Mouse (Mus musculus) layer of hippocampus, adult 9-10 months (tissue): ENCODE measurements at regions not wholly inside any gene's neighbourhood (a gene's known extent, or its start where the extent isn't known, plus 50 kb on each side); places are given as distances from the start of the nearest gene placed in this dataset.
A peak's percentile ranks its signal among the peaks of the same experiment; 100 is the strongest.

Source experiments
- DNase-seq: peaks from one replicate; pipeline ENCODE4 v3.0.0; 2022; ENCODE audit warnings: low spot score

DNA sequence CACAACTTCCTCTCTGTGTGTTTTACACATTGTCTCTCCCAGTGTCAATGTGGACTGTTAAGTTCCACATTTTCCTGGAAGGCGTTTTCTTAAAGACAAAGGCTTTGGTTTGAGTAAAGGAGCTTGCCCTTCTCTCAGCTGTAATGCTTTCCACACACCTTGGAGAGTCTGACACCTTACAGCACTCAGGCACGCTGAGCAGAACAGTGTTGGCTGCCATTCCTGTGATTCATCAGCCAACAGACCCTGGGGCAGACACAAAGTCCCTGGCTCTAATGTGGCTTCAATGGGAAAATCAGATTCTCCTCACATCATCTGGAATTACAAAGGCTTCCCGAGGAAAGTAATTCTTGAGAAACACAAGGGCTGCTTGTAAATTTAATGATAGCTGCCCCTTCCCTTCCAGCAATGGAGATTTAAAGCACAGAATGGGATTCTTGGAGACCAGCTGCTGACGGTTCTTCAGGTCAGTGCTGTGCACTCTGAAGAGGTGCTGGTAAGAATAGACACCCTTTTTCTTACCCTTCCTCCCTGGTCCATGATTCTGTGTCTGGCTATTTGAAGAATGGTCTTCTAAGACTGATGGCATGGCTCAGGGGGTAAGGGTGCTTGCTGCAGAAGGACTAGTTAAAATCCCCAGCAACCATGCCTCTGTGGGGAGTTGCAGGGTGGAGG, 468.4 kb upstream of the Nr2f2 start:
- DNase-seq = no peak

DNA sequence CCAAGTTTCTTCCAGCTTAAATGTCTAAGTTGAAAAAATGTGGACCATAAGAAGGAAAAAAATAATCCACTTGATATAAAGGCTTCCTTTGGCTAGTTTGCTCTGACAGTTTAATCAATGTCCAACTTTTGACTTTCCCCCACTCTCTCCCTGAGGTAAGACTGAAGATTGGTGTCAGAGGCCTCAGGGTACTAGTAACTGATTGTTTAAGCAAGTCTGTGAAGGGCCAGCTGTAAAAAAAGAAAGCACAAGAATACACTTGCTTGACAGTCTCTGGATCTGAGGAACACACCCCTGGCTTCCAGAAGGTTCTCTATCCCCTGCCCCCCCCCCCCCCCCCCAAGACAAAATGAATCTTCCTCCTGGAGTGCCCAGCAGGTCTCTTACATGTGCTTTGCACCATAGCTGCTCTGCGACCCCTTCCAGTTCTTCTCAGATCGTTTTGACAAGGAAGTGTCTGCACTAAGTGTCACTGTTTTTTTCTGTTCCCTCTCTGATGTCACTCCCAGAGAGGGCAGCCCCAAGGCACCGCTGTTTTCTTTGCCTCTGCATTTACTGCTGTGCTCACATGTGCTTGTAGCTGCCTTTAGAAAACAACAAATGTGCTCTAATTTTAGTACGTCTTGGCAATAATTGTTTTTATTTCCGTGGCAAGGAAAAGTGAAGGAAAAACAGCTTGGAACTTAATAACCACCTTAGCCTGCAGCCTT, 462.1 kb upstream of the Nr2f2 start:
- DNase-seq = no peak

DNA sequence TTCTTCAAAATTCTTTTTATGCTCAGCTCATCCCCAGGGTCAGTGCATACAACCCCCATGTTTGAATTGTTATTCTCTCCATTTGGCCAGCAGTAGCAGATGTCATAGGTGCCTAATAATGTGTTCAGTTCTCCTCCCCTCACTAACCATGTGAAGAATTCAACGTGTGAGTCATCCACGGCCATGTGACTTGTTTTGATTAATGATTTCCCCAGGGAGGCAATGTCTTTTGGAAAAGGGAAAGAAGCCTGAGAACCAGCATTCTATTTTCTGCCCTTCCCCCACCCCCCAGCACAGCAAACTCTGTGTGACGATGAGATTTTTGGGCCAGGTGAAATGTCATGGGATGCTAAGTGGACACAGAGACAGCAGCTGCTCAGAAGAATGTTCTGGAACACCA, 459.5 kb upstream of the Nr2f2 start:
- no peak for DNase-seq

DNA sequence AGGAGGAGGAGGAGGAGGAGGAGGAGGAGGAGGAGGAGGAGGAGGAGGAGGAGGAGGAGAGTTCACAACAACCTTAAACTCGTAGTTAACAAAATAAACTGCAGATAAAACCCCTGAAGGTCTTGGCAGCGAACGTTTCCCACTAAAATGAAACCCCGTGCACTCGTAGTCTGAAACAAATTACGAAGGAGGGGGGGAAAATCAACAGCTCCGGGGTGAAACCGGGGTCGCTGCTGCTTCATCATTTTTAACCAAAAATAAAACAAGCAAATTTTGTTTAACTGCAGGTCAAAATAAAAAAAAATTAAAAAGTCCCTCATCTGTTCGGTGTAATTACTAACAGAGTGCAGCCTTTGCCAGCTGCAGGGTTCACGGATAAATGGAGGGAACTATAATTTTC, 456.5 kb upstream of the Nr2f2 start:
- no peak for DNase-seq

DNA sequence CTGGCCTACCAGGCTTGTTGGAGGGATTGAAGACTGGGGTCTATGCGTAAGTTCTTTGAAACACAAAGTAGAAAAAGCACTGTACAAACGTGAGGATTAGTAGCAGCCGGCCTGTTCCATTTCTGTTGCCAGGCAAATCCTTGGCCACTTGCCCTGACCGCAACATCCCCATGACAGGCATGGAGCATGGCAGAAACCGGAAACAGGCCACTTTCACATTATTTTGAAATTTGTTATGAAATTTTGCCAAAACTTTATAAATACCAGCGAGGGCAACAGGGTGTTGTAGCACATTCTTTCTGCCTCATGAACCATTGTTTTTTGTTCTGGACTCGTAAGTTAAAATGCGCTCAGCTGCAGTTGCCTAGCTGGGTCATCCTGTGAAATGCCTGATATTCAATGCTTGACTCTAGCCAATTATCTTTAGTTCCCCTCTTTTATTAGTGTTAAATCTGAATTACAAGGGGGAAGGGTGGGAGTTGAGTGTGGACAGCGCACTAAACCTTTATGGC, 455.8 kb upstream of the Nr2f2 start:
- DNase-seq = peak; percentile 2

DNA sequence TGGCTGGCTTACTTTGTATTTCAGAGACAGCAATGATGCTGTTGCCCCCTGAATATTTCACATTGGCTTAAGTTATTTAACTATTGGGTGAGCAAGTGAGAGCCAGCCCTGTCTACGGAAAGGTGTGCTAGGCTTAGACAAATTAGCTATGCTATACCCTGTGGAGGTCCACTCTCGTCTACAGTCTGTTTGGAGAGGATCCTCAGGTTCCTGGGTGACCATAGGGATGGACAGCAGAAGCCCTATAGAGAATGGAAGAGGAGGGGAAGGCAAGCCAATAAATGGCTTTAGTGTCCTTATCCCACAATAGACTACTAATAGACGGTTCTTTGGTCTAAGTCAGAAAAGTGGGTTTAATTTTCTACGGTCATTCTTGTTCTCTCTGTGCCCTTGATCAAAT, 455.3 kb upstream of the Nr2f2 start:
- no peak for DNase-seq

DNA sequence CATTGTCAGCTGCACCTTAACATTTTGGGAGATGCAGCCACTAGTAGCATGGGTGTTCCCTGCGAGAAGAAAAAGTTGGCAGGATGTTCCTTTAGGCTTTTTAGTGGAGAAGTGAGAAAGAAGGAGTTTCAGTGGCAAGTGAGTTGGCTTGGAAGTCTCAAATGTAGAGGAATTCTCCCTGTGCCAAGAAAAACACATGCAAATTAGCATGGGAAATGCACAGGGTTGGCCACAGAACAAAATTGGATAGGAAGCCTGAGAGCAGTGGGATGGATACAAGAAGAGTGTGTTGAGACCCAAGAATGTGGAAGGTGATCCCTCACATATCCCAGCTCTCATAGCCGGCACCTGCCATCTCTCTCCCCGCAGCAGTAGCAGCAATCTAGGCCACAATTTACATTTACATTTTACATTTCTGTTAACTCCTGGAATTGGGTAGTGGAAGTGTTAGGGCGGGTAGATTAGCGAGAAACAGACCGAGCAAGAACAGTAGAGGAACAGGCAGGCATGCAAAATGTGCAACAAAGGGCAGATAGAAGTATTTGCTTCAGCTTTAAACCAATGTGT, 450.9 kb upstream of the Nr2f2 start:
- DNase-seq = no peak

DNA sequence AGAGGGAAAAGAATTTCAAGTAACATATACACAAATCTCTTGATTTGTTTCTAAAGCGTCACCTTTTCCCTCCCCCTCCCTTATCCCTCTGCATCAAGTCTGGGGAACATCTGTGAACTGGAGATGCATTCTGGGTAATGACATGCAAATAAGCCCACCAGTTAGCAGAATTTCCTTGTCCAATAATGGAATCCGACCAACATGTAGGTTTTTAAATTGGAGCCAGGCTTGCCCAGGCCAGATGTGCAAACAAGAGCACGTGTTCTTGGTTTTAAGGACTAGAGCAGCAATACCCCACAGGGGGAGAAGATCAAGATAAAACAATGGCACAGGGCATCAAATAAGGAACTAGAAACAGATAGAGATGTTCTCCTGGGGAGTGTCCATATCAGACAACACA, 447.9 kb upstream of the Nr2f2 start:
- no peak for DNase-seq

DNA sequence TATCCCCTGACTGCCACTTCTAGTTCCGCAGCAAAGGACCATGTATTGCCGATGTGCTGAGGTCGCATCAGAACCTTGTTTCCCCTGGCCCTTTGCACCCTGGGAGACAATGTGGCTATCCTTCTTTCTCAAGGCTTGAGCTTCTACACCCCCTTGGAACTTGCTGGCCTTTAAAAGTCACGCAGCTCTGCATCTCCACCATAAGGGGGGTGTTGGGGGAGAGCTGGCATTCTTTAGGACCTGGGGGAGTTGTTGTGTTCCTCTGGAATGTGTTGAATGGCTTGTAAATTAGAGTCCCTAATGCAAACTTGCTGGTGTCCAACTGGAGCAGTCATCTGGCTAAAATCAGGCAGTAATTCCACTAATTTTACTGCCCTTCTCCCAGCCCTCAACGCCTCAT, 446.6 kb upstream of the Nr2f2 start:
- DNase-seq = no peak

DNA sequence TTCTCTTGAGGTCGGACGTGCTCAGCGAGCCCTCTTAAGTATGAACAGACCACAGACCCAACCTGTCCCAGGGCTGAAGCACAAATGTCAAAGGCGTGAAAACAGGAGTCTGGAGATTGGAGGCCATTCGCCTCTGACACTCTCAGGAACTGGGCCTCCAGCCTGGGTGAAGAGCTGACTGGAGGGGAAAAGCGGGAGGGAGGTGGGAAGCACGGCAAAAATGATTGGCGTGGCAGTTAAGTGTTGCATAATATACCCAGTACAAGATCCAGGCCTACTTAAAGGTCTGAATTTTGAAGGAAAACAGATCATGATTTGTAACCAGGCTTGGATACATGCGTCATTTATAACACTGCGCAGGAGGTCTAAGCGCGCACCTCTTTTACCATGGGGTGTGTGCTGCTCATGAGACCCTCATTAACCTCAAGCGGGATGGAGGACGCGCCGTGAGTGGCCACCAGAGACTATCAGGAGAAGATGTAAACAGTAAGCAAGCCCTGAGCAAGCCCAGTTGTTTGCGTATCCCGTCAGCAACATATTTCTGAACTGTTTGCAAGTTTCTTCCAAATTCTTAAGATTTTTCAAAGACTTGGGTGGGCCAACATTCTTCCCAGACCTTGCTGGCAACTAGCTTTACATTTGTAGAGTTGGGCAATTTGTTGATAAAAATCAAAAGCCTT, 444.0 kb upstream of the Nr2f2 start:
- DNase-seq = no peak

DNA sequence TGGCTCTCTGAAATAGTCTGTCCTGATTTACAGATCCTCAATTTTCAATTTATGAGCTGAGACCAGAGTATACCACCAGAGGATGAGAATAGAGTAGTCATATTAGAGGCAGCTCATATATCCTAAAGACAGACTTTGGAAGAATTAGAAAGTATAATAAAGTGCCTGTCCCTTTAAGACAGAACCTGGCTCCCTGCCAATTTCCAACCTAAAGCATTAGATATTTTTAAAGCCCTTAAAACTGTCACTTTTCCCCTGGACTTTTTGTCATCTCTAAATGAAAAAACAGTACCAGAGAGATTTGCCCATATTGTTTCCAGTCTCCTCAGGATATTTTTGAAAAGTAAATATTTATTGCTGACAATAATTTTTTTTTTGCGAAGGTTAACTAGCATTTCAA, 437.7 kb upstream of the Nr2f2 start:
- no peak for DNase-seq

DNA sequence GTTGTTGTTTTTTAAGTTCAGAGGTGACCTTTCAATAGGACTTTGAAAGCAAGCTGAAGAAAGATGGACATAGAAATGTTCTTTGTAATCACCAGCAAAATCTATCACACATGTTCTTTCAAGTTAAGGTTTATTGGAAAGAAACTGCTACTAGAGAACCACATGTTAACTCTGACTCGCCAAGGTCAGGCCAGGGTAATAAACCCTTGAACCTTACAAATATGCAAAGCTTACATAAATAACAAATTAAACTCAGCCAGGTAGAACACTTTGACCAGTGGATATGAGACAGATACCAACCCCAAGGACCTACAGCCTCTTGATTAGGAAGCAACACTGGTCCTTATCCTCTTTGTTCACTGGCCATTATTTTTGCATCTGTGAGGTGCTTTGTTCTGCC, 433.4 kb upstream of the Nr2f2 start:
- no peak for DNase-seq

DNA sequence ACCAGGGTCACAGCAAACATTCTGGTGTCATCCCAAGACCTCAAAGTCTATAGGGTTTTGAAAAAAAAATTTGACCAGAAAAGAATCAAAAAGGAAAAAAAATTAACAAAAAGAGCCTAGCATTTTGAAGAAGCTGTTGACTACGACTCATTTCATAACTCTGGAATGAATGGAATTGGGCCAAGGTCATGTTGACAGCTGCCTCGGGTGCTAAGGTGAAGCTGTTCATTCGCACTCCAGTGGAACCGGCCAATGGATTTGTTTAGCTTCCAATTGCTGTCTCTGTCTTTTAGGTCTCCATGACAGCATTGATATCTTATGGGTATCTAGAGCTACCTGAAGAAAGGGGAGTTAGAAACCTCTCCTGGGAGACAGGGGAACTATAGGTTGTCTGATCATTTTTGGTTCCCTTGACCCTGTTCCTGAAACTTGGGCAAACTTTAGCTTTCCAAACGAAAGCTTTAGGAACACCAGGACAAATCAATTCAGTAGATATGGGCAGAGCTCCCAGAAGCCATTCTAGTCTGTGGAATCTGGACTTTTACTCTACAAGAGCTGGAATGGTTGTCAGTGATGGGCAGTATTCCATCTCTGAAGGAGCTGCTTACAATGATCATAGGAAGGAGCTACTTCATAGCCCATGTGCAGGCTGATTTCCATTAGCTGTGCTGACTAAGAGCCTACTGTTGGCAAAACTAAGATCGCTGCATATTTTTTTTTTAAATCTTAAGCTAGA, 432.7 kb upstream of the Nr2f2 start:
- no peak for DNase-seq

DNA sequence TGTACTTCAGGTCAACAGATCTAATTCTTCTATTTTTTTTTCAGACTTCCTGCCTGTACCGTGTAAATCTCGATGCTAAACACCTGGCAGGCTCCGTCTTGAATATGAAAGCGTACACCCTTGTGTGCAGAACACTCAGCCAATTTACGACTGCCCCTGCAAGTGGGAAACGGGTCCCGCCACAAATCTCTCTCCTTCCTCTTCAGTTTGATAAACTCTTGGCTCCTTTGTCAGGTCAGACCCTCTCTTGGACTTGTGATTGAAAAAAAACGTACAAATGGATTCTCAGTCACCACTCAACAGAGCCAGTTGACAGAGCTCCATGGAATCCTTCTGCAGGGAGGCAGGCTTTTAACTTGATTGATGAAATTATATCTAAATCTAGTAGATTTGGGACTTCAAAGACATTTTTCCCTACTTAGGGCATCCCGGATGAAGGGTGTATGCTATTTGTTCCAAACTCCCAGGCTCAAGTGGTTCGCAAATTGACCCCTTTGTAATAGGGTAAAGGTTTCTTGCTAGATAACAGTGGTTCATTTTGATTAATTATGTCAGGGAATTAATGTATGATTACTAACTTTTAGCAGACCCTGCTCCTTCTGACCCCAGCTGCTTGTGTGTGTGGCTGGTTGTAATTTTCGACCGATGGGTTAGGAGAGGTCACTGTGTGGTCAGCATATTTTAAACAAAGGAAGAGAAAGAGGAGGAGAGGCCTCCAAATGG, 429.7 kb upstream of the Nr2f2 start:
- DNase-seq = no peak

DNA sequence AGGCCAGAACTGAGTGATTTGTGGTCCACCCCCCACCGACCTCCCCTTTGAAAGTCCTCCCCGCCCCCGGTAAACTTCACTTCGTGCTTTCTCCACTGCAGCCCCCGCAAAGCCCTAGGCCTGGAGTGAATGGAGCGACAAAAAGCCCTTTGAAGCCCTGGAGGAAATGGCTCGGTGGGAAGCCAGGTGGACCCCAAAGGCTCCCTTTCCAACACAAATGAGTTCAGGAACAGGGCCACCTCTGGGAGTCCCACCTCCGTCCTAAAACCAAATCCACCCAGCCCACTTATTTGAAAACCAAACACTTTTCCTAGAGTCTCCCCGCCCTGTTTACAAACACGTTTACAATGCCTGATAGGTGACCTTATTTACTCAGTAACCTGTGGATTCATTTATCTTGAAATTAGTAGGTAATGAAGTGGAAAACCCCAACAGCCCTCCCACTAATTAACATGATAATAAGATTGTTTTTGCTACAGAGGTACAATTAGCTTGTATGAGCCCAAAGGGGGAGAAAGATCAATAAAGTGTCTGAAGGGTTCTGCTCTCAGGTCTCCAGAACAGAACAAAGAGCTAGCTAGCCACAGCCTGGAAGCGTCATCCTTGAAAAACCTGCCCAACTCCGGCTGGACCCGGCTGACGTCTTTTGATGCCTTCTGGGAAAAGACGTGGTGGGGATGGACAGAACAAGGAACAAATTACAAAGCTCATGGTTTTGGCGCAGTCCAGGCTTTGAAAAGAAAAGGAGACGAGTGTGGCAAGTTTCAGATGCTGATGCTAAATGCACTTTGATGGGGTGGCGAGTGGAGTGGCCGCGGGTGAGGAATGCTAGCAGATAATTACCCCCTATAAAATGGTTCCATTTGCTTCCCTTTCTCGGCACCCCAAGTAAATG, 422.6 kb upstream of the Nr2f2 start:
- no peak for DNase-seq

DNA sequence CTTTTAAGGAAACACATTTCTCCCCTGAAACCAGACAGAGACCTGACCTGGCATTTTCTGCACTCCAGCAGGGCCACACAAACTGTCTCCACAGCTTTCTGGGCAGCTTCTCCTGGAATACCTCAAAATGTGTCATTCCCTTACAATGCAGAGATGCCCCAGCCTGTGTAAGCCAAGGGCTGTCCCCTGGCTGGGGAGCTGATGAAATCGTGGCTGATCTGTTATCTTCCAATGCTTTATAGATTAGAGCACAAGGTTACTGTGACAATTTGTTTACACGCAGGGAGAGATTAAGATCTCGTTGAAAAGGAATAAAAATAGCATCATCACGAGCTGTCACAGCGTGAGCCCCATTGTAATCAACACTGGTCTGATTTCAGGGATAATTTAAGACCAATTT, 421.4 kb upstream of the Nr2f2 start:
- DNase-seq = no peak

DNA sequence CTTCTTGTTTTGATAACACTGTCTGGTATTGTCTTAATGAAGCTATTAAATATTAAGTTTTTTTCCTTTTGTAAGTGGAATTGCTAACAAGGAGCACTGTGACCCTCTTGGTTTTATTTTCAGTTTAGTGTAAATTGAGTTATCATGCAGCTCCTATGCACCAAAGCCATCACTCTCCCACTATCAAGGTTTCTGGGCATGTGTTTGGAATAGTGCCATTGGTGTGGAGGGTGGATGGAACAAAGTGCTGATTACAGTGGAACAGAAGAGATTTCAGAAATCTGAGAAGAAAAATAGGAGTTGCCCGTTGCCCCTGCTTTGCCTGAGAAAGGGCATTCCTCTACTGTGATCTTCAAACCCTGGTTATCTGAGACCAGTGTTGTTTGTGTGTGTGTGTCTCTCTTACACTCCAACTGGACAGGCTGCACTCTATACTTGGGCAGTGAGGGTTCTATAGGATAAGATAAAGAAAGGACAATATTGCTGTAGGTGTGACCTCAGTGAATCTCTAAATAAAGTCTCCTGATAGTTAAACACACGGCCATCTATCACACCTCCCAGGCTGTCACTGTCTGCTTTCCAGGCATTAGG, 414.3 kb upstream of the Nr2f2 start:
- DNase-seq = no peak

DNA sequence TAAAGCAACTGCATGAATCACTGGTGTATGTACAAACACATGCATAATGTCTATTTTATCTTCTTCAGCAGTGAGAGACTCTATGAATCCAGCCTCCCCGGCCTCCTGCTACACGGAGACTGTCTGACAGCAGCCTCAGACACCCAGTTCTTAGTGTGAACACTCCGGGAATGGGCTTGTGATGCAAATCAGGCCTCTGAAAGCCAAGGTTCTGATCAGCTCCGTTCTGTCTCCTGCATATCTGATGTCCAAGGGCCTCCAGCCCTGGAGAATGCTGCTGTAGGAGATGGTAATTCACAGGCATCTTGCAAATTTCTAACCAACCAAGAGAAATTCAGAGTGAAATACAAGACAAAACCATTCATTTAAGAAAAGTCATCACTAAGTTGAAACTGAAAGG, 411.2 kb upstream of the Nr2f2 start:
- no peak for DNase-seq

DNA sequence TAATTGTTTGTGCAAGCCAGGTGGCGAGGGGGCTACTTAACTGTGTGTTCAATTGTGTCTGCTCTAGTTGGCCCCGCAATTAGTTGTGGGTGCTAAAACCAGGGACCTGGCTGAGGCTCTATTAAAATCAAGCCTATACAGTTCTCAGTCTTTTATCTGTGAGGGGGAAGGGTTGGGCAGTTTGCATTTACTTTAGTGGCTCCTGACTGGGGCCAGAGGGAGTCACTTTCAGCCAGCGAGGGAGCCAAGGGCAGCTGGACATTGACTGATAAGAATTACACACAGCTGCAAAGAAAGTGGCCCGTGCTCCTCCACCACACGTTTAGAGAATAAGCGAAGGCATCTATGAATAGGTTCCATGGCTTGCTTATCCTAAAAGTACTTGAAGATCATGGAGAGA, 403.1 kb upstream of the Nr2f2 start:
- DNase-seq = no peak

DNA sequence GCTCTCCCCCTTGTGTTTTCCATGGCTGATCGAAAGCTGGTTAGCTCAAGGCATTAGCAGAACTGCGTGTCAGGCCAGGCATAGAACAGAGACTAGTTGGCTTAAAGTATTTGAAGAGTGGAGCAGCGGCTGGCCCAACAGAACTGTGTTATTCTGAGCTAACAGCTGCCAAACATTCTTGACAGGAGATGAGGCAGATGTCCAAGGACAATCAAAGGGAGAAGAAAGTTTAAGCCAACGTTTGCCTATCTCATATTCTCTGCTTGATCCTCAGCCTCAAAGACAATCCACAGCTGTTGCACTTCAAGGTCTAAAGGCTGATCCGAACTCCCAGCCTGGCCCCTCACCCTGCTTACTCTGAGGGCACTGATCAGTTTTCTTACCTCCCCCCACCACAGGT, 401.2 kb upstream of the Nr2f2 start:
- no peak for DNase-seq
